Mouse (Mus musculus) midbrain, embryonic 12.5 days (tissue): ENCODE results near the gene Hlx. TPM values are rescaled to one million over a fixed set of nuclear protein-coding genes. Genes with fewer than 3 reads are reported as not detected.

Experiments used
- ATAC-seq: fragments of 200-750 bp; cut with Nextera tagmentation; 2 replicates; pipeline ENCODE4 v1.8.0; 2017; ENCODE audit warnings: low read depth, moderate TSS enrichment, moderate library complexity; ENCODE audit not compliant: low FRiP score
- H3K27ac ChIP-seq: fragments of 300-500 bp; sonication (generic); replicated peaks from 2 replicates; pipeline ENCODE4 v1.5.1; 2016; ENCODE audit warnings: mild to moderate bottlenecking
- H3K27me3 ChIP-seq: fragments of 300-500 bp; sonication (generic); 2 replicates; pipeline ENCODE4 v1.6.1; 2016; ENCODE audit warnings: mild to moderate bottlenecking
- H3K36me3 ChIP-seq: fragments of 300-500 bp; sonication (generic); 2 replicates; pipeline ENCODE4 v1.6.1; 2016
- H3K4me1 ChIP-seq: fragments of 300-500 bp; sonication (generic); 2 replicates; pipeline ENCODE4 v1.6.1; 2016
- H3K4me2 ChIP-seq: fragments of 300-500 bp; sonication (generic); replicated peaks from 2 replicates; pipeline ENCODE4 v1.6.1; 2016; ENCODE audit warnings: mild to moderate bottlenecking, moderate library complexity
- H3K4me3 ChIP-seq: fragments of 300-500 bp; sonication (generic); 2 replicates; pipeline ENCODE4 v1.5.1; 2016; ENCODE audit warnings: mild to moderate bottlenecking
- H3K9ac ChIP-seq: fragments of 300-500 bp; sonication (generic); replicated peaks from 2 replicates; pipeline ENCODE4 v1.6.1; 2016; ENCODE audit warnings: mild to moderate bottlenecking, moderate library complexity
- H3K9me3 ChIP-seq: fragments of 300-500 bp; sonication (generic); 2 replicates; pipeline ENCODE4 v1.6.1; 2016; ENCODE audit warnings: mild to moderate bottlenecking
- WGBS: fragments of 180-500 bp; shearing (Covaris S2); methylation state at CpG from one replicate; pipeline ENCODE4 v1.1.7; 2016; 5-methylcytosine and 5-hydroxymethylcytosine counted together
- polyA plus RNA-seq: library from polyadenylated mRNA; unstranded; fragments of >200 nt; fragmentation: Nextera tagmentation; extraction: Ambion mirVana; gene quantifications from 2 replicates; pipeline ENCODE4 v1.2.1, GENCODE M21; 2016

The Hlx gene
- polyA plus RNA-seq, 1 experiment from 2014 or later: 5.1 TPM

GRCm38 (mm10) chr1:184720162-184721025 is 12.0 kb downstream of the Hlx start:
- ATAC-seq: peak; percentile 23; the same call in 1 of the 2 replicates
- H3K9ac ChIP-seq: no peak overlapping the region
- no peaks in the 10 kb centered on the region for H3K9me3 ChIP-seq
- H3K4me3 ChIP-seq: no peak overlapping the region
- no peak overlapping the region for H3K27ac ChIP-seq
- no peak overlapping the region for H3K4me2 ChIP-seq
- WGBS: under 1% methylated on average over 26 of the region's 26 CpGs
- H3K36me3 ChIP-seq: no peaks in the 10 kb centered on the region
- peaks cover 100% of the 10 kb centered on the region for H3K27me3 ChIP-seq
- 0 out of 2 replicates have a peak, but pooled peaks cover 6% of the 10 kb centered on the region for H3K4me1 ChIP-seq

- H3K9ac ChIP-seq: no peak overlapping the region
- H3K27me3 ChIP-seq: peaks cover 97% of the 10 kb centered on the region
- H3K27ac ChIP-seq: no peak overlapping the region
- H3K9me3 ChIP-seq: no peaks in the 10 kb centered on the region
- no peaks in the 10 kb centered on the region for H3K36me3 ChIP-seq
- 0 out of 2 replicates have a peak overlapping the region, but pooled peaks have one; percentile 15 for H3K4me3 ChIP-seq
- H3K4me1 ChIP-seq: 0 out of 2 replicates have a peak, but pooled peaks cover 6% of the 10 kb centered on the region
- H3K4me2 ChIP-seq: 0 out of 2 replicates have a peak overlapping the region, but pooled peaks have one; percentile 11
- whole genome bisulfite sequencing: under 1% methylated on average over 41 of the region's 41 CpGs
- no peak for ATAC-seq
Measured at GRCm38 (mm10) chr1:184718261-184719120, 13.9 kb downstream of the Hlx start.

GRCm38 (mm10) chr1:184717691-184718200 is 14.7 kb downstream of the Hlx start:
- H3K27me3 ChIP-seq: peaks cover 97% of the 10 kb centered on the region
- ATAC-seq: no peak
- WGBS: 2% methylated on average over 12 of the region's 12 CpGs
- H3K9me3 ChIP-seq: no peaks in the 10 kb centered on the region
- H3K27ac ChIP-seq: no peak overlapping the region
- H3K9ac ChIP-seq: no peak overlapping the region
- H3K36me3 ChIP-seq: no peaks in the 10 kb centered on the region
- H3K4me1 ChIP-seq: 0 out of 2 replicates have a peak, but pooled peaks cover 6% of the 10 kb centered on the region
- H3K4me2 ChIP-seq: no peak overlapping the region
- H3K4me3 ChIP-seq: no peak overlapping the region

- 2% methylated on average over 18 of the region's 18 CpGs for WGBS
- no peak overlapping the region for H3K4me3 ChIP-seq
- H3K27me3 ChIP-seq: peaks cover 97% of the 10 kb centered on the region
- H3K4me1 ChIP-seq: 0 out of 2 replicates have a peak, but pooled peaks cover 6% of the 10 kb centered on the region
- ATAC-seq: no peak
- no peaks in the 10 kb centered on the region for H3K36me3 ChIP-seq
- H3K9me3 ChIP-seq: no peaks in the 10 kb centered on the region
- H3K27ac ChIP-seq: no peak overlapping the region
- no peak overlapping the region for H3K4me2 ChIP-seq
- no peak overlapping the region for H3K9ac ChIP-seq
Measured at GRCm38 (mm10) chr1:184717016-184717568, 15.3 kb downstream of the Hlx start.

GRCm38 (mm10) chr1:184716117-184716516 is 16.3 kb downstream of the Hlx start:
- 2% methylated on average over 6 of the region's 6 CpGs for WGBS
- Histone ChIP-seq H3K36me3 (no peaks in the 10 kb centered on the region), H3K4me3 (no peak overlapping the region), H3K4me2 (no peak overlapping the region), H3K9ac (no peak overlapping the region), H3K4me1 (0 out of 2 replicates have a peak, but pooled peaks cover 6% of the 10 kb centered on the region), H3K27ac (no peak overlapping the region), H3K27me3 (peaks cover 89% of the 10 kb centered on the region), H3K9me3 (no peaks in the 10 kb centered on the region)
- 0 out of 2 replicates have a peak, but pooled peaks have one; percentile 30 for ATAC-seq

GRCm38 (mm10) chr1:184715693-184716092 is 16.7 kb downstream of the Hlx start:
- no peak for ATAC-seq
- no peak overlapping the region for H3K27ac ChIP-seq

GRCm38 (mm10) chr1:184714515-184714914 is 17.9 kb downstream of the Hlx start:
- 32% methylated on average over 3 of the region's 3 CpGs for WGBS

More at GRCm38 (mm10) chr1:184715693-184716092, 16.7 kb downstream of the Hlx start:
- Histone ChIP-seq H3K9me3 (no peaks in the 10 kb centered on the region), H3K4me2 (no peak overlapping the region), H3K27me3 (peaks cover 85% of the 10 kb centered on the region), H3K4me3 (no peak overlapping the region), H3K36me3 (no peaks in the 10 kb centered on the region), H3K9ac (no peak overlapping the region), H3K4me1 (0 out of 2 replicates have a peak, but pooled peaks cover 6% of the 10 kb centered on the region)
- WGBS: 25% methylated on average over 6 of the region's 6 CpGs

GRCm38 (mm10) chr1:184713716-184714115 is 18.7 kb downstream of the Hlx start:
- Histone ChIP-seq H3K4me2 (no peak overlapping the region), H3K9me3 (no peaks in the 10 kb centered on the region), H3K9ac (no peak overlapping the region), H3K36me3 (no peaks in the 10 kb centered on the region), H3K27me3 (peaks cover 72% of the 10 kb centered on the region), H3K4me1 (0 out of 2 replicates have a peak, but pooled peaks cover 6% of the 10 kb centered on the region), H3K27ac (no peak overlapping the region), H3K4me3 (no peak overlapping the region)
- no peak for ATAC-seq
- WGBS: 65% methylated on average over 5 of the region's 5 CpGs

More at GRCm38 (mm10) chr1:184714515-184714914, 17.9 kb downstream of the Hlx start:
- Histone ChIP-seq H3K9me3 (no peaks in the 10 kb centered on the region), H3K4me2 (no peak overlapping the region), H3K4me1 (0 out of 2 replicates have a peak, but pooled peaks cover 6% of the 10 kb centered on the region), H3K36me3 (no peaks in the 10 kb centered on the region), H3K9ac (no peak overlapping the region), H3K27me3 (peaks cover 76% of the 10 kb centered on the region), H3K27ac (no peak overlapping the region), H3K4me3 (no peak overlapping the region)
- no peak for ATAC-seq

- Histone ChIP-seq H3K9ac (no peak overlapping the region), H3K27me3 (peaks cover 15% of the 10 kb centered on the region), H3K36me3 (no peaks in the 10 kb centered on the region), H3K27ac (no peak overlapping the region), H3K9me3 (no peaks in the 10 kb centered on the region), H3K4me1 (no peaks in the 10 kb centered on the region), H3K4me3 (no peak overlapping the region), H3K4me2 (no peak overlapping the region)
- 70% methylated on average over 4 of the region's 4 CpGs for WGBS
- no peak for ATAC-seq
Measured at GRCm38 (mm10) chr1:184707532-184708248, 24.7 kb downstream of the Hlx start.

- Histone ChIP-seq H3K27me3 (peaks cover 7% of the 10 kb centered on the region; the same call in 1 of the 2 replicates), H3K4me1 (no peaks in the 10 kb centered on the region), H3K4me3 (no peak overlapping the region), H3K36me3 (no peaks in the 10 kb centered on the region), H3K27ac (no peak overlapping the region), H3K9me3 (no peaks in the 10 kb centered on the region), H3K9ac (no peak overlapping the region), H3K4me2 (no peak overlapping the region)
- WGBS: 47% methylated on average over 3 of the region's 3 CpGs
- ATAC-seq: no peak
Measured at GRCm38 (mm10) chr1:184704901-184705300, 27.5 kb downstream of the Hlx start.

GRCm38 (mm10) chr1:184699295-184699694 is 33.1 kb downstream of the Hlx start:
- Histone ChIP-seq H3K9me3 (no peaks in the 10 kb centered on the region), H3K4me2 (no peak overlapping the region), H3K27ac (no peak overlapping the region), H3K27me3 (no peaks in the 10 kb centered on the region), H3K9ac (no peak overlapping the region), H3K4me1 (no peaks in the 10 kb centered on the region), H3K36me3 (no peaks in the 10 kb centered on the region), H3K4me3 (no peak overlapping the region)
- WGBS: 88% methylated on average over 1 of the region's 1 CpGs
- ATAC-seq: no peak
